Mouse (Mus musculus): ENCODE results near the gene Atp2a2.

DNA sequence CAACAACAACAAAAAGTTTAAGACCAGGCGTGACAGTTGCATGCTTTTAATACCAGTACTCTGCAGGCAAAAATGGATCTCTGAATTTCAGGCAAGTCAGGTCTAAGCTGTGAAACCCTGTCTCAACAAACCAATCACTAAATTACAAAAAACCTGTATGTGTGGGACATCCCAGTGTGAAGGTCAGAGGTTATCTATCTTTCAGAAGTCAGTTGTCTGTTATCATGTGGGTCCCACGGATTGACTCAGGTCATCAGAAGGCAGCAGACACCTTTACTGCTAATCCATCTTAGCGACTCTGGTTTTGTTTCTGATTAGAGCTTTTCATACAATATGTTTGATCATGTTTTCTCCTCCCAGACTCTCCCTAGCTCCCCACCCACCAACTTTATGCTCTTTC, 25.9 kb downstream of the Atp2a2 start:
- TF ChIP-seq CTCF (conservative IDR thresholded peaks at IDR 0.05; ENCODE audit: insufficient read depth, insufficient read length, low read depth, low read length): no peak
- no peak for TF ChIP-seq POLR2A (IDR thresholded peaks at IDR 0.05; ENCODE audit: low read depth, low read length)

All from kidney, adult 2 months (tissue).